Mouse (Mus musculus) midbrain, embryonic 13.5 days (tissue): ENCODE results near the gene Pbx1. TPM values are rescaled to one million over a fixed set of nuclear protein-coding genes. Genes with fewer than 3 reads are reported as not detected.

Source experiments
- ATAC-seq: fragments of 200-750 bp; cut with Nextera tagmentation; 2 replicates; pipeline ENCODE4 v1.8.0; 2017; ENCODE audit warnings: mild to moderate bottlenecking, moderate TSS enrichment, moderate library complexity
- H3K27ac ChIP-seq: fragments of 300-500 bp; sonication (generic); 2 replicates; pipeline ENCODE4 v1.5.1; 2015; ENCODE audit warnings: inconsistent platforms, mild to moderate bottlenecking, moderate library complexity
- H3K27me3 ChIP-seq: fragments of 300-500 bp; sonication (generic); 2 replicates; pipeline ENCODE4 v1.6.1; 2015; ENCODE audit warnings: mild to moderate bottlenecking, inconsistent platforms
- H3K36me3 ChIP-seq: fragments of 300-500 bp; sonication (generic); 2 replicates; pipeline ENCODE4 v1.6.1; 2015; ENCODE audit warnings: mild to moderate bottlenecking, inconsistent platforms
- H3K4me1 ChIP-seq: fragments of 300-500 bp; sonication (generic); replicated peaks from 2 replicates; pipeline ENCODE4 v1.6.1; 2015; ENCODE audit warnings: inconsistent platforms
- H3K4me2 ChIP-seq: fragments of 300-500 bp; sonication (generic); replicated peaks from 2 replicates; pipeline ENCODE4 v1.6.1; 2015; ENCODE audit warnings: moderate library complexity, mild to moderate bottlenecking, inconsistent platforms
- H3K4me3 ChIP-seq: fragments of 300-500 bp; sonication (generic); replicated peaks from 2 replicates; pipeline ENCODE4 v1.5.1; 2015; ENCODE audit warnings: mild to moderate bottlenecking, inconsistent platforms
- H3K9ac ChIP-seq: fragments of 300-500 bp; sonication (generic); replicated peaks from 2 replicates; pipeline ENCODE4 v1.6.1; 2015; ENCODE audit warnings: mild to moderate bottlenecking, inconsistent platforms
- H3K9me3 ChIP-seq: fragments of 300-500 bp; sonication (generic); 2 replicates; pipeline ENCODE4 v1.6.1; 2016; ENCODE audit warnings: mild to moderate bottlenecking, inconsistent platforms
- WGBS: fragments of 180-500 bp; shearing (Covaris S2); methylation state at CpG from one replicate; pipeline ENCODE4 v1.1.7; 2015; 5-methylcytosine and 5-hydroxymethylcytosine counted together
- polyA plus RNA-seq: library from polyadenylated mRNA; unstranded; fragments of >200 nt; fragmentation: Nextera tagmentation; extraction: Ambion mirVana; gene quantifications from 2 replicates; pipeline ENCODE4 v1.2.1, GENCODE M21; 2015

Gene Pbx1
- polyA plus RNA-seq, 1 experiment from 2014 or later, result 91.4 TPM

GRCm38 (mm10) chr1:168224218-168224617 is 207.9 kb downstream of the Pbx1 start:
- no peak overlapping the region for H3K27ac ChIP-seq
- peaks cover 85% of the 10 kb centered on the region for H3K4me1 ChIP-seq
- WGBS, result 87% methylated on average over 5 of the region's 5 CpGs
- no peak overlapping the region for H3K4me3 ChIP-seq
- ATAC-seq, result no peak
- no peaks in the 10 kb centered on the region for H3K9me3 ChIP-seq
- H3K36me3 ChIP-seq, result no peaks in the 10 kb centered on the region
- H3K9ac ChIP-seq, result no peak overlapping the region
- peaks cover 10% of the 10 kb centered on the region; the same call in 1 of the 2 replicates for H3K27me3 ChIP-seq
- no peak overlapping the region for H3K4me2 ChIP-seq

- Histone ChIP-seq H3K27ac (no peak overlapping the region), H3K9ac (no peak overlapping the region), H3K27me3 (peaks cover 10% of the 10 kb centered on the region; the same call in 1 of the 2 replicates), H3K4me1 (peaks cover 94% of the 10 kb centered on the region), H3K9me3 (no peaks in the 10 kb centered on the region), H3K4me3 (no peak overlapping the region), H3K4me2 (no peak overlapping the region), H3K36me3 (no peaks in the 10 kb centered on the region)
- no peak for ATAC-seq
- WGBS, result 94% methylated on average over 7 of the region's 7 CpGs
These were observed 209.3 kb downstream of the Pbx1 start for GRCm38 (mm10) chr1:168222794-168223193.

- no peak overlapping the region for H3K9ac ChIP-seq
- H3K4me1 ChIP-seq, result peaks cover 94% of the 10 kb centered on the region
- 45% methylated on average over 14 of the region's 14 CpGs for WGBS
- peak overlapping the region; percentile 35 for H3K4me2 ChIP-seq
- H3K9me3 ChIP-seq, result no peaks in the 10 kb centered on the region
- no peak overlapping the region for H3K4me3 ChIP-seq
- H3K27me3 ChIP-seq, result peaks cover 10% of the 10 kb centered on the region; the same call in 1 of the 2 replicates
- H3K36me3 ChIP-seq, result no peaks in the 10 kb centered on the region
- H3K27ac ChIP-seq, result peak overlapping the region; percentile 70
- 0 out of 2 replicates have a peak, but pooled peaks have one; percentile 46 for ATAC-seq
These were observed 211.0 kb downstream of the Pbx1 start for GRCm38 (mm10) chr1:168221071-168221521.

- peak overlapping the region; percentile 17; the same call in 1 of the 2 replicates for H3K27ac ChIP-seq
- no peaks in the 10 kb centered on the region for H3K9me3 ChIP-seq
- peaks cover 82% of the 10 kb centered on the region for H3K4me1 ChIP-seq
- no peak overlapping the region for H3K9ac ChIP-seq
- 62% methylated on average over 17 of the region's 17 CpGs for WGBS
- 0 out of 2 replicates have a peak, but pooled peaks cover under 1% of the 10 kb centered on the region for H3K27me3 ChIP-seq
- no peaks in the 10 kb centered on the region for H3K36me3 ChIP-seq
- ATAC-seq, result peak; percentile 31
- no peak overlapping the region for H3K4me2 ChIP-seq
- H3K4me3 ChIP-seq, result no peak overlapping the region
These were observed 215.9 kb downstream of the Pbx1 start for GRCm38 (mm10) chr1:168215896-168216747.

GRCm38 (mm10) chr1:168215468-168215867 is 216.6 kb downstream of the Pbx1 start:
- 62% methylated on average over 6 of the region's 6 CpGs for WGBS
- Histone ChIP-seq H3K4me2 (no peak overlapping the region), H3K36me3 (no peaks in the 10 kb centered on the region), H3K4me1 (peaks cover 75% of the 10 kb centered on the region), H3K4me3 (no peak overlapping the region), H3K9ac (no peak overlapping the region), H3K27me3 (no peaks in the 10 kb centered on the region), H3K27ac (no peak overlapping the region; the same call in 1 of the 2 replicates), H3K9me3 (no peaks in the 10 kb centered on the region)
- no peak for ATAC-seq

- Histone ChIP-seq H3K9me3 (no peaks in the 10 kb centered on the region), H3K4me1 (peaks cover 61% of the 10 kb centered on the region), H3K27me3 (no peaks in the 10 kb centered on the region), H3K9ac (no peak overlapping the region), H3K36me3 (peaks cover 5% of the 10 kb centered on the region), H3K4me3 (no peak overlapping the region), H3K4me2 (peak overlapping the region; percentile 13; the same call in 1 of the 2 replicates), H3K27ac (peak overlapping the region; percentile 54)
- peak; percentile 89 for ATAC-seq
- WGBS, result 1% methylated on average over 5 of the region's 5 CpGs
These were observed 218.0 kb downstream of the Pbx1 start for GRCm38 (mm10) chr1:168214040-168214443.

- H3K9ac ChIP-seq, result peak overlapping the region; percentile 45; the same call in 1 of the 2 replicates
- 8% methylated on average over 3 of the region's 3 CpGs for WGBS
- no peak overlapping the region for H3K4me3 ChIP-seq
- H3K9me3 ChIP-seq, result no peaks in the 10 kb centered on the region
- peaks cover 57% of the 10 kb centered on the region for H3K4me1 ChIP-seq
- peak overlapping the region; percentile 13; the same call in 1 of the 2 replicates for H3K4me2 ChIP-seq
- ATAC-seq, result peak; percentile 21
- H3K36me3 ChIP-seq, result peaks cover 10% of the 10 kb centered on the region
- H3K27ac ChIP-seq, result peak overlapping the region; percentile 54
- H3K27me3 ChIP-seq, result no peaks in the 10 kb centered on the region
These were observed 218.5 kb downstream of the Pbx1 start for GRCm38 (mm10) chr1:168213595-168213994.

- no peak for ATAC-seq
- peaks cover 35% of the 10 kb centered on the region for H3K4me1 ChIP-seq
- H3K27ac ChIP-seq, result no peak overlapping the region
- H3K4me2 ChIP-seq, result no peak overlapping the region
- H3K9ac ChIP-seq, result no peak overlapping the region
- H3K4me3 ChIP-seq, result no peak overlapping the region
- peaks cover 17% of the 10 kb centered on the region for H3K36me3 ChIP-seq
- H3K9me3 ChIP-seq, result no peaks in the 10 kb centered on the region
- 97% methylated on average over 5 of the region's 5 CpGs for WGBS
- peaks cover 8% of the 10 kb centered on the region; the same call in 1 of the 2 replicates for H3K27me3 ChIP-seq
These were observed 221.7 kb downstream of the Pbx1 start for GRCm38 (mm10) chr1:168210401-168210800.

- Histone ChIP-seq H3K9me3 (no peaks in the 10 kb centered on the region), H3K36me3 (peaks cover 28% of the 10 kb centered on the region), H3K27me3 (peaks cover 61% of the 10 kb centered on the region), H3K4me1 (peaks cover 11% of the 10 kb centered on the region), H3K4me3 (no peak overlapping the region), H3K9ac (no peak overlapping the region), H3K4me2 (no peak overlapping the region), H3K27ac (no peak overlapping the region)
- peak; percentile 85 for ATAC-seq
- WGBS, result 35% methylated on average over 13 of the region's 13 CpGs
These were observed 231.4 kb downstream of the Pbx1 start for GRCm38 (mm10) chr1:168200570-168201156.

GRCm38 (mm10) chr1:168198276-168198675 is 233.8 kb downstream of the Pbx1 start:
- no peak overlapping the region for H3K27ac ChIP-seq
- no peak for ATAC-seq
- H3K4me2 ChIP-seq, result no peak overlapping the region
- H3K9me3 ChIP-seq, result no peaks in the 10 kb centered on the region
- H3K27me3 ChIP-seq, result peaks cover 48% of the 10 kb centered on the region
- H3K4me3 ChIP-seq, result no peak overlapping the region
- no peak overlapping the region for H3K9ac ChIP-seq
- WGBS, result 82% methylated on average over 5 of the region's 5 CpGs
- H3K4me1 ChIP-seq, result peaks cover 18% of the 10 kb centered on the region
- peaks cover 41% of the 10 kb centered on the region for H3K36me3 ChIP-seq

GRCm38 (mm10) chr1:168197908-168198258 is 234.2 kb downstream of the Pbx1 start:
- WGBS, result 93% methylated on average over 3 of the region's 3 CpGs
- Histone ChIP-seq H3K9me3 (no peaks in the 10 kb centered on the region), H3K27ac (no peak overlapping the region), H3K4me2 (no peak overlapping the region), H3K27me3 (peaks cover 44% of the 10 kb centered on the region), H3K4me3 (no peak overlapping the region), H3K4me1 (peaks cover 19% of the 10 kb centered on the region), H3K9ac (no peak overlapping the region), H3K36me3 (peaks cover 37% of the 10 kb centered on the region)
- no peak for ATAC-seq
